Mouse (Mus musculus) left cerebral cortex, adult 8-10 months (tissue): ENCODE data around the gene Fam168b. TPM values are rescaled to one million over a fixed set of nuclear protein-coding genes. Genes with fewer than 3 reads are reported as not detected.

Experiments used
- DNase-seq, 2 experiments: peaks; one replicate each; pipeline ENCODE4 v3.0.0; 2022; ENCODE audit warnings: low spot score in 2 of 2
- total RNA-seq, 4 experiments: library from RNA; stranded (reverse); gene quantifications; 2 replicates each; pipeline ENCODE4 v1.2.4; 2022

Fam168b gene
- total RNA-seq, 4 experiments from 2014 or later, result 214 to 227 (median 221) TPM

DNA sequence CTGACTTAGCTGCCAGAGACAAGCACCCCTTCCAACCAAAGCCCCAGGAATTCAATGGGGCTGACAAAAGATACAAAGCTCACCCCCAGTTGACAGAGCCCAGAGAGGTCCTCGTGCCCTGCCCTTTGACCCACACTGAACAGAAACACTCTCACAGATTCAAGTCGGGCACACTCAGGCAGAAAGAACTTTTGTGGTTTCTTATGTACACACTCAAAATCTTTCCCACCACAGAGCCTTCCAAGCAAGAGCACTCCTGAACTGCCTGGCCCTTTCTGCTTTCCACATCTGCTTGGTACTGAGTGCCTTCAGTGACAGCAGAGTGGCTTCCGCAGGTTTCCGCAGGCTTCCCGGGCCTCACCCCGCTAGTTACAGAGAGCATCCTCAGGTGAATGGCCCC lies 27.0 kb downstream of the Fam168b start:
- no peak for DNase-seq

DNA sequence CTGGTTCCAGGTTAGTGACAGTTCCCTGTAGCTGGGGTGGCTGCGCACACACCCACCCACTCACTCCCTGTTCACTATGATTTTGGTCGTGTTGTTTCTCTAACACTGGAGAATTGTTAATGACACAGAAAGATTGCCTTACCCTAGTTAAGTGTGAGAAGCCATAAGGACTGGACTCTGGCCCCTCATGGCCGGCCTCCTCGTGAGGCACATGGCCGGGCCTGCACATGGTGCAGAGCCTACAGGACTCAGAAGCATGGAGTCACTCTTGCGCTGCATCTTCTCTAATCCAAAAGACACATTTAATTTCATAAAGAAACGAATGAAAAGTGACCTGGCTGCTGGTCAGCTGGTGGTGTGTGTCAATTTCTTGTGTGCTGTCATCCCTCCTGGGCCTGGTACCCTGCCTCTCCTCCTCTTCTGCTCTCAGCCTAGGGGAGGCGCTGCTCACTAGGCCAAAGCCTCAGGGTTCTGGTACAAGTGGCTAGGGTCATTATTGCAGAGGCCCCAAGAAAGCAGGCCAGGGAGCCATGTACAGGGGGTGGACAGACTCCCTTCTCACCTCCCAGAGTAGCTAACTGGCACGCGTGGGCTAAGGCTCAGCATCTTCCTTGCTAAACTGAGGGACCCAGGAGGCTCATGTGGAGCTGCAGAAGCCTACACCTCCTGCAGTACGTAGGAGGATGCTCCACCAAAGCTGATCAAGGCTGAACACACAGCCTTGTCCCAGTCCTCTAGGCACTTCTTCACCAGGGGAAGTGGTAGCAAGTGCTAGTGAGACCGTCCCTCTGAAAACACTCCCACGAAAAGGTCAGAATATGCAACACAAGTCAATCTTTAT lies 30.2 kb downstream of the Fam168b start:
- no peak for DNase-seq

DNA sequence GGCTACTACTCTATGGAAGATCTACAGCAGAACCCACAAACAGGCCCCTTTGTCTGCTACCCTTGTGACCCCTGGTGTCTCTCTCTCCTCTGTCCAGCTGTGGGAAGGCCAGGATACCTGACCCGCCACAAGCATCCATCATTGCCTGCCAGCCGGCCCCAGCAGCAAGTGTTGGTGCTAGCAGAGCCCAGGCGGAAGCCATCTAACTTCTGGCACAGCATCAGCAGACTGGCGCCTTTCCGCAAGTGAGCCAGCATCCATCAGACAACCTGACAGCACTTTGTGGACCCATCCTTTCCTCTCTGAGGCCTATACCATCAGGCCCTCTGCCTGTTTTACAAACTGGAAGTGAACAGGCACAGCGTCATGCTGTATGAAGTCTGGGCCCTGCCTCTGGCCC lies 31.3 kb downstream of the Fam168b start:
- no peak for DNase-seq

DNA sequence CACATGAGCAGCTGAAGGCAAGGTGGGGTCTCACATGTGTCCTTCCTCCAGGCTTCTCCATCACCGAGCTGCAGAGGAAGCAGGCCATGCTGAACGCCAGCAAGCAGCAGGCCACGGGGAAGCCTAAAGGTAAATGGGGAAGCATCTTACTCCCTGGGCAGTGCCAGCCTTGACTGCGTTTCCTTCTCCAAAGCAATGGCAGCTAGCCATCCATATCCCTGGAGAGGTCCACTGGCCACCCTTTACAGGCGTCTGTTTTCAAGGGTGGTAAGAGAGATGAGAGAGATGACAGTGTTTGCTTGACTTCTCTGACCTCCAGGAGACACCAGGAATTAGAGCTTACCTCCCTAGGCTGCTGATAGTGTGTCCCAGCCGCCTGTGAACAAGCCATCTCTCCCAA lies 31.8 kb downstream of the Fam168b start:
- no peak for DNase-seq

DNA sequence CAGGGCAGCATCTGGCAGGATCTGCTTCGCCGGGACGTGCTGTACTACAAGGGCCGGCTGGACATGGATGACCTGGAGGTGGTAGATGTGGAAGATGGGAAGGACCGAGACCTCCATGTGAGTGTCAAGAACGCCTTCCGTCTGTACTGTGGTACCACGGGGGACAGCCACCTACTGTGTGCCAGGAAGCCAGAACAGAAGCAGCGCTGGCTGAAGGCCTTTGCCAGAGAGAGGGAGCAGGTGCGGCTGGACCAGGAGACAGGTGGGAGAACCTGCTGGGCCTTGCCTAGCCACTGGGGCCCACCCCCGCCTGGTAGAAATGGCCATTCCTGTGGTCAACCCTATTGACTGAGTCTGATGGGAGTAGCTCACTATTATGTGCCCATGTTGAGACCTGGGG lies 32.6 kb downstream of the Fam168b start:
- DNase-seq, result no peak

- DNase-seq, result no peak
These were observed 34.4 kb downstream of the Fam168b start for GRCm38 (mm10) chr1:34808445-34808844.

DNA sequence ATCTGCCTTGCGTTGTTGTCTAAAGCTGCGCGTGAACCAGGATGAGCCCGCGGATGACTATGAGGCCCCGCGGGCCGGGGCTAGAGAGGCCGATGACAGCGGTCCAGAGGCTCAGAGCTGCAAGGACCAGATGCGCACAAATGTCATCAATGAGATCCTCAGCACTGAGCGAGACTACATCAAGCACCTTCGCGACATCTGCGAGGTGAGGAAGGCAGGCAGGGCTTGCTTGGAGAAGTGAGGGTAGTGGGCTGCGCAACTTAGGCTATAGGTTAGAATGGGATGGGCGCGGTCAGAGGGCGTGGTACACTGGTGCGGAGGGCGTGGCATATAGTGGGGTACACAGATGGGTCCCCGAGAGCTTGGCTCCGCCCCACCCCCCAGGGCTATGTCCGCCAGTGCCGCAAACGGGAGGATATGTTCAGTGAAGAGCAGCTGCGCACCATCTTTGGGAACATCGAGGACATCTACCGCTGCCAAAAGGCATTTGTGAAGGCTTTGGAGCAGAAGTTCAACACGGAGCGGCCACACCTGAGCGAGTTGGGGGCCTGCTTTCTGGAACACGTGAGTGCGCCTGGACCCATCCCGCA lies 36.8 kb downstream of the Fam168b start:
- no peak for DNase-seq

DNA sequence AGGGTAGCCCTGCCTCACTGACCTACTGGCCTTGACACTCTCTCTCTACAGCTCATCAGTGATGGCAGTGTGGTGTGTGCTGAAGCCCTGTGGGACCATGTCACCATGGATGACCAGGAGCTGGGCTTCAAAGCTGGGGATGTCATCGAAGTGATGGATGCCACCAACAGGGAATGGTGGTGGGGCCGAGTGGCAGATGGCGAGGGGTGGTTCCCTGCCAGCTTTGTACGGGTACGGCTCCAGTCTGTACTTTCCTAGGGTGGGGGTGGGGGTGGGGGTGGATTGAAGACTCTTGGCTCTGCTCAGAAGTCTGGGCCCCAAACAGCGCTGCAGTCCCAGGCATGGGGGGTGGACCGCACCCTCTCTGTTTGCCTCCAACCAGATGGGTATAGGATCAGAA lies 38.0 kb downstream of the Fam168b start:
- no peak for DNase-seq

DNA sequence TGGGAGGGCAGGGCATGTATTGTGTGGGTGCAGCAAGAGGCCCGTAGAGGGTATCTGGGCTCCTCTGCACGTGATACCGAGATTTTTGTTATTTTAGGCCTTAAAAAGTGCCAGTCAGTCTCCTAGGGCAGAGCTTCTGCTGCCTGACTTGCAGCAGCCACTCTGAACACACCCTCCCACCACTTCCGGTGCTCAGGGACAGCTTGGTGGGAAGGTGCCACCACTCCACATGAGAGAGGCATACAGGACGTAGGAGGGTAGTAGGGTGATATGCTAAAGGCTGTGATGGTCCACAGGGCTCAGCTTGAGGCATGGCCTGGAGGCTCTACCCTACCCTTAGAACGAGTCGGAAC lies 40.6 kb downstream of the Fam168b start:
- DNase-seq, result peak in 1 of 2 experiments; percentile 83

DNA sequence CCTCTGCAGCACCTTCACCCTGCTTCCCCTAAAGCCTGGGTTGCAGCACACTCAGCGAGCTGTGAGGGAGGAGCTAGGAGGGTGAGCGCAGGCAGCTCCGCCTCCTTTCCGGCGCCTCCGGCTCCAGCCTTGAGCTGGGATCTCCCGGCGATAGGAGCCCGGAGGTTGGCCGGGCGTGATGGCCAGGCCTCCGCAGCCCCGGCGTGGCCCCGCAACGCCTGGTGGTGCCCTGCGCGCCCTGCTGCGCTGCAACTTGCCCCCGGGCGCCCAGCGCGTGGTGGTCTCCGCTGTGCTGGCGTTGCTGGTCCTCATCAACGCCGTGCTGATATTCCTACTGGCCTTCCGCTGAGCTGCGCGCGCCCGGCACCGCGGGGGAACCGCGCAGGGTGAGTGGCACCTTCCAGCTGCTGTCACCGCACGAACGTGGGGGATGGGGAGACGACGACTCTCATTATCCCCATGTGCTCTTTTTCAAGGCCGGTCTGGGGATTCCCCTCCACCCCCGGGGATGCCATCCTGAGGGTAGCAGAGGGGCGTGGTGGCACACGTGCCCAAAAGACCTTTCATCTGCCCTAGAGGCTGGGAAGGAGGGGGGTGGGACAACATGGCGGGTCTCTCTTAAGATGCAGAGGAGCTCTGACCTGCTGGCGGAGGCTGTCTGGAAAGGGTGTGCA lies 41.1 kb downstream of the Fam168b start:
- DNase-seq, result peak in 1 of 2 experiments; percentile 68

GRCm38 (mm10) chr1:34799140-34799539 lies 43.7 kb downstream of the Fam168b start:
- DNase-seq, result no peak

DNA sequence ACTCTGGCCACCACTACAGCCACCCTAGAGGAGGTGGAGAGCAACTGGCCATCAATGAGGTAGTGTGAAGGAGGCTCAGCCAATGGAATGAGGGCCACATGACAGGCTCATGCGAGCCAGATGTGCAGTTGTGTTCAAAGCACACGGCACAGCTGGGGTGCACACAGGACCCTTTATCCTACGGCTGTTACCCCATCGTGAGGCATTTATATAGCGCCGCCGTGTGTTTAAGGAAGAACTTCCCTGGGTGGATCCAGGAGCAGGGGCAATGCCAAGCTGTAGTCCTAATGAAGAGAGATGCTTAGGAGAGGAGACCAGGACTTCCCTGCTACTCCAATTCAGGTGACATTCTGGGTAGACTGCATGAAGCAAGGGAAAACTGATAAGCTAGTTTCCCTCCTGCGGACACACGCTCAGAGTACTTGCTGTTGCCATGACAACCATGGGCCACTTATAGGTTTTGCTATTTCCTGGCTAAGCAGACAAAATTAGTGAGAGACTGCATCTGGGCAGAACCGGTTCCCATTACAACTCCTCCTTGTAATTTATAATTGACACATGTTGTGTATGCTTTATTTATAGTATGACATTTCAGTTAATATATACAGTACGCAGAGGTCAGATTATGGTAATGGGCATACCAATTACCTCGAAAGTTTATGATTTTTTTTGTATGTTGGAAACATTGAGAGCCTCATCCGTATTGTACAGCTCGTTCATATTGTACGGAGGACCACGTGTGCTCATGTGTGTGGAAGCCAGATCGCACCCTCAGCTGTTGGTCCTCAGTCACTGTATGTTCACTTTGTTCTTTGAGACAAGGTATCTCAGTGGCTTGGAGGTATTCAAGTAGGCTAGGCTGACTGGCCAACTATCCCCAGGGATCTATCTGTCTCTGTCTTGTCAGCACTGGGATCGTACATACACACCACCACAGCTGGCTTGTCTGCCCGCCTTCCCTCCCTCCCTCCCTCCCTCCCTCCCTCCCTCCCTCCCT lies 49.3 kb downstream of the Fam168b start:
- DNase-seq, result peak in 1 of 2 experiments; percentile 70

- DNase-seq, result no peak
These were observed 59.2 kb downstream of the Fam168b start for GRCm38 (mm10) chr1:34783538-34784161.

DNA sequence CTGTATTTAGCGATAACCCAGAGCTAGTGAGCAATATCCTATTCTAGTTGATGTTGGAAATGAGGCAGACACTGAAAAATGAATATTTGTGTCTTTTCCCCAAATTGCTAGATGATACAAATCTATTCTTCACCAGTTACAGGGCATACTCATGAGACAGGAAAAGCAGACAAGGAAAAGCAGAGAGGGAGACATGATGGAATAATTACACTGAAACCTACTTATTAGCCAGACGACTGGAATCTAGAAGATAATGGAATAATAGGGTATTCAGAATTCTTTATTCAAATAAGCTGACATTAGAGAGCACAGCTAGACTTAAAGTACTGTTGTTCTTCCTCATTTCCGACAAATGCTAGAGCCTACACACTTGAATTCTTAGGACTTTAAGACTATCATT lies 67.0 kb downstream of the Fam168b start:
- DNase-seq, result no peak

DNA sequence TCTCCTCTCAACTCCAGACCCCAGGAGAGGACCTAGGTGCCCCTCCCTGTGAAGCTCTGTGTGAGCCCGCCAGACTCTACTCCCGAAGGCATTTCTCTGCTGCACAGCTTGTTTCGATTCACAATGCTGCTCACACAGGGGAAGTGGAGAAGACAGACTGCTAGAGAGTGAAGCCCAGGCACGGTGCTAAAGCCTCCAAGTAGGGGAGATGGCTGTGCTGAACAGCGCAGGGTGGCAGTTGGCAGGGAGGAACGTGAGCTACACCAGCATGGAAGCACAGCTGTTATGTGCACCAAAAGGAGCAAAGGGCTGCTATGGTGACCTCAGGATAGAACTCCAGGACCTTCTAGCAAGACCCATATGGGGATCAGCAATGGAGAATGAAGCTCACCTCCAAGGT lies 74.0 kb downstream of the Fam168b start:
- DNase-seq, result no peak

DNA sequence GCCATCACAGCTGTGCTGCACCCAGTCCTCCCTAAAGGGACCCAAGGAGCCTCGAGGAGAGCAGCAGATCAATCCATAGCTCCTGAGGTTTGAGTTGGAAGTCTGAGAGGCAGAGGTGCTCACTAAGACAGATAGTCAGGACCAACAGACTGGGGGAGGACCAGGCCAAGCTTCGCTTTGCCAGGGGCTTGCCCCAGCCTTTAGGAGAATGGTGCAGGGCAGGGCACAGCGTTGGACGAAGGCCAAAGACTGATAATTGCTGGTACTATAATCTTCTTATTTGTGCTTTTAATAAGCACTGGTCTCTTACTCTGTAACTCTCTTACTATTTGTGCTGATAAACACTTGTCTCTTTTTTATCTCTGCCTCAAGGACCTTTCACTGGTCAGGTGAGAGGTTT lies 75.0 kb downstream of the Fam168b start:
- DNase-seq, result no peak

DNA sequence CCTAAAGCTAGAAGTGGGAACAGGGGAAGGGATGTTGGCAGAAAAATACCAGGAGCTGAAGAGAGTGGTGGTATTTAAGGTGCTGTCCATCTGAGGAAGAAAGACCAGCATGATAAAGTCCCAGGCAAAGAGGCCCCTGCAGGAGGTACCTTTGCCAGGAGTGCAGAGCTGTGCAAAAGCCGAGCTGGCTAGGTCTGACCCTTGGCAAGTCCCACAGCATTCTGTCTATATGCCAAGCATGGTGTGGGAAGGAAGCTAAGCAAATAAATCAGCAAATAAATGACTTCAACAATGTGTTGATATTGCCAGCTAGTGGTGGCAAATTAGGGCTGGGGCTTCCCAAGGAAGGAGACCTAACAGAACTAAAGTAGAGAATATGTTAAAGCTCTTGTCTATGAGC lies 76.0 kb downstream of the Fam168b start:
- DNase-seq, result no peak
